Mouse (Mus musculus) brain, embryonic 14.5 days (tissue): Measurements from ENCODE around the gene Btbd8. TPM values are rescaled to one million over a fixed set of nuclear protein-coding genes. Genes with fewer than 3 reads are reported as not detected.

Experiments used
- DNase-seq: peaks from one replicate; pipeline ENCODE4 v3.0.0-alpha.2; 2011; ENCODE audit warnings: low read depth
- CTCF ChIP-seq: fragments of 200-500 bp; IDR thresholded peaks from 2 replicates; pipeline ENCODE4 v1.5.1; 2012; ENCODE audit warnings: inconsistent platforms, mild to moderate bottlenecking, moderate library complexity, borderline replicate concordance; ENCODE audit not compliant: insufficient read depth, insufficient read length; ENCODE audit errors: extremely low read depth
- POLR2A ChIP-seq: fragments of 200-500 bp; IDR thresholded peaks from 2 replicates; pipeline ENCODE4 v1.6.1; 2012; ENCODE audit warnings: mild to moderate bottlenecking, inconsistent platforms, borderline replicate concordance; ENCODE audit not compliant: poor library complexity, insufficient read depth, insufficient read length, severe bottlenecking; ENCODE audit errors: extremely low read depth
- polyA plus RNA-seq: library from polyadenylated mRNA; depleted of rRNA; stranded (reverse); fragments of >200 nt; gene quantifications from 2 replicates; pipeline ENCODE4 v1.2.3, GENCODE M21; 2012

Gene Btbd8
- polyA plus RNA-seq, 1 experiment, result 15.2 TPM

- TF ChIP-seq CTCF, result no peak
- no peak for TF ChIP-seq POLR2A
- DNase-seq, result no peak
These were observed 24.6 kb downstream of the Btbd8 start for GRCm38 (mm10) chr5:107462147-107463076.

- TF ChIP-seq CTCF (no peak), POLR2A (no peak)
- DNase-seq, result peak; percentile 27
These were observed 28.7 kb downstream of the Btbd8 start for GRCm38 (mm10) chr5:107466501-107466900.

- TF ChIP-seq CTCF (no peak), POLR2A (no peak)
- no peak for DNase-seq
These were observed 29.3 kb downstream of the Btbd8 start for GRCm38 (mm10) chr5:107467098-107467497.

GRCm38 (mm10) chr5:107470600-107471329 lies 33.0 kb downstream of the Btbd8 start:
- TF ChIP-seq POLR2A, result no peak
- no peak for TF ChIP-seq CTCF
- DNase-seq, result no peak

- DNase-seq, result no peak
- TF ChIP-seq CTCF (no peak), POLR2A (no peak)
These were observed 42.4 kb downstream of the Btbd8 start for GRCm38 (mm10) chr5:107480194-107480593.

- TF ChIP-seq POLR2A, result no peak
- no peak for TF ChIP-seq CTCF
- no peak for DNase-seq
These were observed 51.2 kb downstream of the Btbd8 start for GRCm38 (mm10) chr5:107488996-107489395.

- TF ChIP-seq CTCF (no peak), POLR2A (no peak)
- no peak for DNase-seq
These were observed 53.2 kb downstream of the Btbd8 start for GRCm38 (mm10) chr5:107491036-107491435.

- TF ChIP-seq POLR2A, result no peak
- no peak for TF ChIP-seq CTCF
- DNase-seq, result no peak
These were observed 54.7 kb downstream of the Btbd8 start for GRCm38 (mm10) chr5:107492471-107492870.

- DNase-seq, result no peak
These were observed 57.0 kb downstream of the Btbd8 start for GRCm38 (mm10) chr5:107494759-107495158.

GRCm38 (mm10) chr5:107496047-107496446 lies 58.2 kb downstream of the Btbd8 start:
- peak; percentile 24 for DNase-seq
- TF ChIP-seq CTCF, result no peak
- TF ChIP-seq POLR2A, result no peak

More at GRCm38 (mm10) chr5:107494759-107495158, 57.0 kb downstream of the Btbd8 start:
- TF ChIP-seq POLR2A, result no peak
- no peak for TF ChIP-seq CTCF

GRCm38 (mm10) chr5:107497519-107498501 lies 60.0 kb downstream of the Btbd8 start:
- DNase-seq, result peak; percentile 98
- no peak for TF ChIP-seq POLR2A

- TF ChIP-seq POLR2A (no peak), CTCF (no peak)
- peak; percentile 26 for DNase-seq
These were observed 61.1 kb downstream of the Btbd8 start for GRCm38 (mm10) chr5:107498806-107499310.
